Mouse (Mus musculus): Measurements from ENCODE around the gene Slc3a1.

DNA sequence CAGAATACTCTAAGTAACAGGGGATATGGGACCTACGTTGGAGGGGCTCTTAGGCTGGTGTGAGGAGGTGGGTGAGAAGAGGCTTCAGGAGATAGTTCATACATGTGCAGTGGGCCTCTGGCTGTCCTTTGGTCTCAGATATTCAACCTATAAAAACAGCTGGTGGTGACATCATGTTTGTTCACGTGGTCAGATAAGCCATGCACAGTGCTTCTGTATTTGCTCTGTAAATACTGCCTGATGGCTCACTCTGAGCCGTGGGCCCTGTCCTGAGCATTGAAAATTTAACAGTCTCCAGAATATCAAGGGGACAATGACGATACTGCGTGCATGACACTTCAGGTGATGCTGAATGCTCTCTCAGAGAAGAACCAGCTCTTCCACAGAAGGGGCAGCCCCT is 9.7 kb downstream of the Slc3a1 start:
- no peak for TF ChIP-seq CTCF (conservative IDR thresholded peaks at IDR 0.05; ENCODE audit: insufficient read depth, insufficient read length, low read depth, low read length)
- TF ChIP-seq POLR2A (IDR thresholded peaks at IDR 0.05; ENCODE audit: low read depth, low read length) = no peak

Measured in kidney, adult 2 months (tissue).